Mouse (Mus musculus) gastrocnemius, adult 8-10 months (tissue): ENCODE data around the gene Rexo5. TPM values are rescaled to one million over a fixed set of nuclear protein-coding genes. Genes with fewer than 3 reads are reported as not detected.

ENCODE experiments used
- DNase-seq, 2 experiments: peaks; one replicate each; pipeline ENCODE4 v3.0.0; 2022; ENCODE audit warnings: low spot score in 2 of 2
- total RNA-seq, 4 experiments: library from RNA; stranded (reverse); gene quantifications; 2 replicates each; pipeline ENCODE4 v1.2.4; 2022

The Rexo5 gene
- under 1 TPM in 1 of 4 experiments, not detected in 3; 0.64 TPM for total RNA-seq

- DNase-seq, result peak; percentile 53 to 64
Observed at GRCm38 (mm10) chr7:119793586-119794250, at the start of gene Rexo5, which contains the start of gene Eri2. TSS of gene Rexo5 (plus strand) at chr7:119794006. TSS of gene Eri2 (minus strand) at chr7:119794058.

DNA sequence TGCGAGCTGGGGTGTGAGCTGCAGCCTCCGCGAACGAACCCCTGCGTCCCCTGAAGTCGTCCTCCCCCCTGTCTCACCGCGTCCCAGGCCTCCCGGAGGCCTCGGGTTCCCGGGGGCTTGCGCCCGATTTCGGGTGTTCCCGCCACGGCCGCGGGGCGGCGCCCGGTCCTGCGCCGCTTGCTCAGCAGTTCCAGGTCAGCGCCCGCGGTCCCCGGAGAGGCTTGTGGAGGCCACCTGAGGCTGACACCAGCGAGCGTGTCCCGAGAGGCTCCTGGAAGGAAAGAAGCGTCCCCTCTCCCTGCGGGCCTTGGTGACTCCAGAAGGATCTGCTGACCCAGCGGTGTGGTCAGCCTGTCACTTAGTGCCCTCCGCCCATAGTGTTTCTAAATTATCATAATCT, 49.5 kb upstream of the Rexo5 start:
- DNase-seq, result no peak

- DNase-seq, result no peak
Observed at GRCm38 (mm10) chr7:119745869-119746268, 47.9 kb upstream of the Rexo5 start.

- no peak for DNase-seq
Observed at GRCm38 (mm10) chr7:119748761-119749160, 45.0 kb upstream of the Rexo5 start.

DNA sequence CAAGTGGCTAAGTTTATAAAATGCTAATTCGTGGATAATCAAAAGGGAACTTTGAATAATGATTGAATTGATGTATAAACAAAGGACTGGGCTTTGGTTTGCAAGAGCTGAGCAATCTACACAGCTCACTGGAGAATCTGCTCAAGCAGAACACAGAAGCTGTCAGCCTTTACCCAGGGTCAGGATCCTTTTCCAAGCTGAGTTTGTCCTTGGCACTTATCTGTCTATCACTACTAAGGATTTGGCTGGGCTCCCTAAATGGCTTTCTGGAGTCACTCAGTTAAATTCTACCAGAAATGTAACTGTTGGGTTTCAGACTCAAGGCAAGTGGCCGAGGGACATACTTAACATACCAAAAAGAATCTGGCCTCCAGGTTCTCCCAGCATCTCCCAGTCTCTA, 43.9 kb upstream of the Rexo5 start:
- no peak for DNase-seq

GRCm38 (mm10) chr7:119753696-119754095, 40.1 kb upstream of the Rexo5 start:
- DNase-seq, result no peak

DNA sequence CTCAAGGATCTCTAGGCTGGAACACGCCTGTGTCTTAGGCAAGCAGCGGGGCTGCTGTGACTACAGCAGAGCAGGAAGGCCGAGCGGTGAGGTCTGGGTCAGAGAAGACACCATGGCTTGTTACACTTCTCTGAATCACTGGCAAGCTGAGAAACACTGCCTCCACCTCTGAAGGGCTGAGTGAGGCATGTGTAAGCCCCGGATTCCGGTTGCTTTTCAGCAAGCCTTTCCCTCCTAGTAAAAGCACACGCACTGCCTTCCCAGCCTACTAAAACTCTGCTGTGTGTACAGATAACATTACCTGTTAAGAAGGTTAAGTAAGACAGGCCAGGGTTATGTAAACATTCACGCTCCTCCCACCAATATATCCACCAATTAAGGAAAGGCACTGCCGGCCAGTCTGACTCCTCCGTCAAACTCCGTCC, 33.3 kb upstream of the Rexo5 start, which contains the start of gene Acsm3:
Acsm3 (plus strand) TSS at position 397 of the 425 bp plus-strand sequence.
- no peak for DNase-seq

GRCm38 (mm10) chr7:119762166-119762697, 31.6 kb upstream of the Rexo5 start:
- no peak for DNase-seq

- no peak for DNase-seq
Observed at GRCm38 (mm10) chr7:119764377-119764776, 29.4 kb upstream of the Rexo5 start.

- DNase-seq, result no peak
Observed at GRCm38 (mm10) chr7:119766996-119767395, 26.8 kb upstream of the Rexo5 start.

- DNase-seq, result no peak
Observed at GRCm38 (mm10) chr7:119769895-119770294, 23.9 kb upstream of the Rexo5 start.

DNA sequence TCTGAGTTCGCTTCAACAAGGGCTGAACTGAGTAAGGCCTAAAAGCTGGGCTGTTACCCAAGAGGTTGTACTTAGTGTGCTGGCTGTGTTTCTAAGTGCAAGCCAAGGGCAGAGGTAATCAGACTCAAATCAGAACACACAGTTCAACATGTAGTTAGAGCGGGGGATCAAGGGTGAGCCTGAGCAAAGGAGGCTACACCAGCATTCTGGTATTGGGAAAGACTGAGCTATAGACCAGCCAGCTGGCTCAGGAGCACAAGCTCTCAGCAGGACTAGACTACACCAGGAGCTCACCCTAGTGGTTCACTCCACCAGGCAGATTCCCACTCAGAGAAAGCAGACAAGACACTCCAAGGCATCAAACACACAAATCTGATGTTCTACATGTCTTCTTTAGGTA, 10.4 kb upstream of the Rexo5 start:
- DNase-seq, result peak in 1 of 2 experiments; percentile 3

DNA sequence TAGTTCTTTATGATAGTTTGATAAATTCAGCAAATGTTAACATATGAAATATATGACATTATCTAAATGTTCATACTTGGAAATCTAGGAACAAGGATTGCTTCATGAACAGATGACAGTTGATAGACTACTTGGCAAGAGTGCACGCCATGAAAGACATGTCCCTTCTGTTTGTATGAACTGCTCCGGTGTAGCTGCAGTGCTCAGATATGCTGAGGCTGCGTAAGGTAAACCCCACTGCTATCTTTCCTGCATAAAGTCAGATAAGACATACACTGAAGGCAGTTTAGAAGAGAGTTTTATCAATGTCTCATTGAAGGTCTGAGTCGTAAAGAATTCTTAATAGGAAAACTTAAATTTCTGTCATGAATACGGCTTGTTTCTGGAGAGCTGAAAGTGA, 8.9 kb upstream of the Rexo5 start:
- DNase-seq, result no peak

- DNase-seq, result no peak
Observed at GRCm38 (mm10) chr7:119789024-119789423, 4.8 kb upstream of the Rexo5 start.

- DNase-seq, result peak in 1 of 2 experiments; percentile 3
Observed at GRCm38 (mm10) chr7:119794251-119794638, 439 bp downstream of the Rexo5 start.

DNA sequence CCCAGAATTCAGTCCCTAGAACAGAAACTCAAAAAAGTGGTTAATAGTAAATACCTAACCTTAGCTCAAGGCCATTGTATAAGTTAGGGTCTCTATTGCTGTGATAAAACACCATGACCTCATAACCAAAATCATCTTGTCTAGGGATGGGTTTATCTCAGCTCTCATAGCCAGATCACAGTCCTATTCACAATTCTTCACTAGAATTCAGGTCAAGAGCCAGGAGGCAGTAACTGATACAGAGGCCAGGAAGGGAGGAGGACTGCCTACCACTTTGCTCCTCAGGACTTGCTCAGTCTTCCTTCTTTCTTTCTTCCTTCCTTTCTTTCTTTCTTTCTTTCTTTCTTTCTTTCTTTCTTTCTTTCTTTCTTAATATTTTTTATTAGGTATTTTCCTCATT, 1.5 kb downstream of the Rexo5 start:
- DNase-seq, result no peak

GRCm38 (mm10) chr7:119800488-119800887, 6.7 kb downstream of the Rexo5 start:
- DNase-seq, result no peak

DNA sequence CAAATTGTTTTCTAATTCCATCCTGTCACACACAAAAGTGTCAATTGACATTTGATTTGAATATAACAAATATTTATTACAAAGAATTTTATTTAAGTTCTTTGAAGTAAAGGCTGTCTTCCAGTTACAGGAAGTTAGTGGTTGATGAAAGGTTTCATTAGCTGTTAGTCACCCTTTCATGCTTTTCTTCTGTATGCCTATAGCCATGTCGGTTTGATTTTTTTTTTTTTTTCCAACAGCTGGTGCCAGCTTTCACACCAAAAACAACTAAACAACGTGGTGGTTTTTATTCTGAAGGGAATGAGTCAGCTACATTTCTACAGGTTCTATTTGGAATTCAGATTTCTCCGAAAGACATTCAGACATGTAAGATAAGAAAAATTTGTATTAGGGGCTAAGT, 7.2 kb downstream of the Rexo5 start:
- DNase-seq, result no peak

- DNase-seq, result no peak
Observed at GRCm38 (mm10) chr7:119807396-119807795, 13.6 kb downstream of the Rexo5 start.

GRCm38 (mm10) chr7:119808723-119809122, 14.9 kb downstream of the Rexo5 start:
- DNase-seq, result no peak

DNA sequence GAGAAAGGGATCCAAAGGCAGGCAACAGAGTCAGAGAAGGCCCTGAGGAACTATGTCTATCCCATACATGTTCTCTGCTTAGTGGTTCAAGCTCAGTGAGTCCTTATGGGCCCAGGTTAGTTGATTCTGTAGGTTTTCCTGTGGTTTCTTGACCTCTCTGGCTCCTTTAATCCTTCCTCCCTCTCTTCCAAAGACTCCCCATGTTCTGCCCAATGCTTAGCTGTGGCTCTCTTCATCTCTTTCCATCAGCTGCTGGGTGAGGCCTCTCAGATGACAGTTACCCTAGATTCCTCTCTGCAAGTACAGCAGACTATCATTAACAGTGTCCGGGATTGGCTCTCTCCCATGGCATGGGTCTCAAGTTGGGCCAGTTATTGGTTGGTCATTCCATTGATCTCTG, 41.6 kb downstream of the Rexo5 start:
- no peak for DNase-seq

GRCm38 (mm10) chr7:119835996-119836777, 42.4 kb downstream of the Rexo5 start:
- no peak for DNase-seq
